Mouse (Mus musculus): ENCODE data around the gene Cacng5.

- TF ChIP-seq CTCF (IDR thresholded peaks at IDR 0.05; ENCODE audit: control insufficient read depth, insufficient read depth, low read length) (no peak), POLR2A (IDR thresholded peaks at IDR 0.05; ENCODE audit: borderline replicate concordance, control insufficient read depth, low read depth, low read length) (no peak)
Observed at GRCm38 (mm10) chr11:107913317-107913716, 1.5 kb downstream of the Cacng5 start.

All from bone marrow, adult 2 months (tissue).